Mouse (Mus musculus): ENCODE data around the gene Gm49321. TPM values are rescaled to one million over a fixed set of nuclear protein-coding genes. Genes with fewer than 3 reads are reported as not detected.

The Gm49321 gene
- 20.2 and 26.7 TPM in 2 replicates for polyA plus RNA-seq (2015; fragmentation: Nextera tagmentation; extraction: Ambion mirVana)

DNA sequence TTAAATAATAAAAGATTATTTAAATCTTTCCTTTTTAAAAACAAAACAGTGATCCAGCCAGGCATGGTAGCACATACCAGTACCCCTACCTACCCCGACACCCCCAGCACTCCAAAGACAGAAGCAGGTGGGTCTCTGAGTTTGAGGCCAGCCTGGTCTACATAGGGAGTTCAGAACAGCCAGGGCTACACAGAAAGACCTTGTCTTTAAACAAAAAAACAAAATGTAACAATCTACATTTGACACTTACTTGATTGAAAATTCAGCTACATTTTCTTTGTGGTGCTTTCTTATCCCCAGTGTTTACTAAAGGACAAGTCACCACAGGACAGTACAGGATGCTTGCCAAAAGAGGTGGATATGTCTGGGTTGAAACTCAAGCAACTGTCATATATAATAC is at the start of gene Gm49321:
Gene Gm49321 (plus strand): TSS at position 301 of the 400 bp plus-strand sequence.
- 89% methylated on average over 1 of the region's 1 CpGs for WGBS
- Histone ChIP-seq H3K4me1 (replicated peaks) (no peaks in the 10 kb centered on the region), H3K4me2 (replicated peaks) (no peak within 1 kb of the TSS), H3K27me3 (no peaks in the 10 kb centered on the region), H3K9me3 (no peaks in the 10 kb centered on the region), H3K9ac (replicated peaks) (no peak within 1 kb of the TSS), H3K4me3 (replicated peaks) (no peak within 1 kb of the TSS), H3K36me3 (peaks cover 76% of the 10 kb centered on the region), H3K27ac (no peak within 1 kb of the TSS)
- no peak for ATAC-seq

DNA sequence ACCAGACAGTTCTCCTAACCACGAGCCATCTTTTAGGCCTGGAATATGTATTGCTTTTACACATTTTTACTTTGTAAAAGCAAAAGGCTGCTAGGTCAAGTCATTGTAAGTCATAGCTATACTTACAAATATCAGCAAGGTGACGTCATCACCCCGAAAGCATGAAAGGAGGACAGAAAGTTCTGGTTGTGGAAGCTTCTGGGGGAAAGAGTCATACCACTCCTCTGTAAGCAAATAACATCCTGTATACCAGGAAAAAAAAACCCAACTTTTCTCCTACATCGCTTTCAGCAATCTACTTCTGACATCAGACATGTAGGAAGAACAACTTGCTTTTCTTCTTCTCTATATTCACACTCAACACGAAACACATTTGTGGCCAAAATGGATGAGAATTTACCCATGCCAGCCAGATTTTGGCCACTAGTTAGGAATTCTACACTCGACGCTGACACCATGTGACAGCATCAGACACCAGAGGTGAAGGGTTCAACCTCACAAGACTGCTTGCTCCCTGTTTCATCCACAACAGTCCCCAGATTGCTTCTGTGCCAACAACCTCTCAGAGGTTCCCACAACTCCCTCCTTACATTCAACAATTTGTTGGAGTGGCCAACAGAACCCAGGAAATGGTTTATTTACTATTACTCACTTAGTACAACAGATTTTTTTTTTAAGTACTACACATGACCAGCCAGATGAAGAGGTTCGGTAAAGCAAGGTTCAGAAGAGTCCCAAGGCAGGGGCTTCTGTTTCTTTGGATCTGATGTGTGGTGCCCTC is 49.3 kb upstream of the Gm49321 start:
- H3K9ac ChIP-seq (replicated peaks): no peak overlapping the region

DNA sequence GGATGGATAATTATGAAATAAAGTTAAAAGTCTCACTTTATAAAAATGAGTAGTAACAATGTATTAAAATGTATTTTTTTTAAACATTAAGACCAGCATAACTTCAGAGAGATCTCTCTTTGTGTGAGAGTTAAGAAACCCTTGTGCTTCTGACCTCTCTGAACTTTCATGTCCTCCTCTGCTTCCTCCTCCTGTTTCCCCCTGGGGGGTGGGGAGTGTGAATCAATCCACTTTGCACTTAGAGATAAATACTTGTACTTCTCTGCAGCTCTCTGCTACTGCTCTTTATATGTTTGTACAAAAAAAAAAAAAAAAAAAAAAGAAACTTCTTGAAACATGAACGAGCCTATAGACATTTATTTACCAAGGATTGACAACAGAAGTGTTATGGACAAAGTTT is 47.9 kb upstream of the Gm49321 start:
- Histone ChIP-seq H3K9ac (replicated peaks) (no peak overlapping the region), H3K4me1 (replicated peaks) (peaks cover 5% of the 10 kb centered on the region), H3K4me2 (replicated peaks) (no peak overlapping the region), H3K9me3 (no peaks in the 10 kb centered on the region), H3K4me3 (replicated peaks) (no peak overlapping the region), H3K36me3 (no peaks in the 10 kb centered on the region), H3K27ac (no peak overlapping the region), H3K27me3 (no peaks in the 10 kb centered on the region)
- no peak for ATAC-seq
- WGBS: 81% methylated on average over 1 of the region's 1 CpGs

More for the DNA sequence above, 49.3 kb upstream of the Gm49321 start:
- Histone ChIP-seq H3K9me3 (no peaks in the 10 kb centered on the region), H3K27me3 (no peaks in the 10 kb centered on the region), H3K36me3 (no peaks in the 10 kb centered on the region), H3K4me2 (replicated peaks) (no peak overlapping the region), H3K27ac (no peak overlapping the region), H3K4me1 (replicated peaks) (peaks cover 5% of the 10 kb centered on the region), H3K4me3 (replicated peaks) (no peak overlapping the region)
- WGBS: 92% methylated on average over 8 of the region's 8 CpGs
- ATAC-seq: no peak

DNA sequence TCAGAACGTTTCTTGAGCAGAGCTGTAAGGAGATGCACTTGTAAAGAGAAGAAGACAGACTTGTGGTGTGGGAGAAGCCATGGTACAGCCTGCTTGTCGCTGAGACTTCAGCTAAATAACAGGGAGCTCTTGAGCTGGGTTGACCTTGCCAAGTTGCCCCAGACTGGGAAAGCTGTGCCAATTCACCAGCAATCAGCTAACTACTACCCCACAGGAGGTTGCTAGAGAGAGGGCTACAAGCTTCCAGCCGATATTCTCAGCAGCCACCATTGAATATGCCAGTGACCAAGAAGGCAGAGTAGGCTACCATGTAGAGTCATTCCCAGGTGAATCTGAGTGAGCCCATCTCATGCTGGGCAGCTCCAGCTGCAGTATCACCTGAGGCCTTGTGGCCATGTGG is 47.4 kb upstream of the Gm49321 start:
- Histone ChIP-seq H3K9me3 (no peaks in the 10 kb centered on the region), H3K27ac (no peak overlapping the region), H3K9ac (replicated peaks) (no peak overlapping the region), H3K36me3 (no peaks in the 10 kb centered on the region), H3K4me2 (replicated peaks) (no peak overlapping the region), H3K4me3 (replicated peaks) (no peak overlapping the region), H3K27me3 (no peaks in the 10 kb centered on the region), H3K4me1 (replicated peaks) (peaks cover 5% of the 10 kb centered on the region)
- 81% methylated on average over 3 of the region's 3 CpGs for WGBS
- no peak for ATAC-seq

DNA sequence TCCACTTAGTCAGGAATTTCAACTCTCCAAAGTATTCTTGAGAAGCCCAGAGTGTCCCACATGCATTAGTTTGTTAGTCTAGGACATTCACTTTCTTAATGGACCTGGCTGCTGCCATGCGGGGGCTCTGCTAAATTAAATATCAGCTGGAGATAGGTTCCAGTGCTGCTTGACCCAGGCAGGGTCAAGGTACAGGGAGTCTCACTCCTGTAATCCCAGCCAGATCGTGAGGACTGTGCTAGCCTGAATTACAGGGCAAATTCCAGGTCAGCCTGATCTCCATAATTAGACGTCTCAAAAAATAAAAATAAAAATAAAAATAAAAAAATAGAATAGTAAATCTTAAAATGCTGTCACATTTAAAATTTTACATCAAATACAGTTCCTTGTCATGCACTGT is 44.8 kb upstream of the Gm49321 start:
- no peaks in the 10 kb centered on the region for H3K27me3 ChIP-seq
- peaks cover 5% of the 10 kb centered on the region for H3K4me1 ChIP-seq (replicated peaks)
- WGBS: 63% methylated on average over 3 of the region's 3 CpGs
- no peaks in the 10 kb centered on the region for H3K36me3 ChIP-seq
- no peak overlapping the region for H3K9ac ChIP-seq (replicated peaks)
- no peak overlapping the region for H3K4me2 ChIP-seq (replicated peaks)
- no peaks in the 10 kb centered on the region for H3K9me3 ChIP-seq
- no peak for ATAC-seq
- H3K4me3 ChIP-seq (replicated peaks): no peak overlapping the region
- no peak overlapping the region for H3K27ac ChIP-seq

DNA sequence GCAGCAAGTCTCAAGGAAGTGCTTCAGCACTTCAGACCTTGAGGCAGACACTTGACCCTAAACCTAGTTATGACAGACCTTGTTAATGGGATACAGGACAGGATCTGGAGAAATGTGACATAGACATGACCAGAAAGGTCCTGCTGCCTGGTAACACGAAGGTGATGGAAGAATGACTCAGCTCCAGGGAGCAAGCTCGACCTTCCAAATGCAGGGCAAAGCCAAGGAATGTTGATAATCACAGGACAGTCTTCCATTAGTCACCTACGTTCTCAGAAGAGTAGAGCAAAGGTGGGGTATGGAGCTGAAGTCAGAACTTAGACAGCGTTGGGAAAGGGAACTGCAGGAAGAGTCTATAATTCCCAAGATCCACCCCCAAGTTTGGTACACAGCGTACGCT is 42.6 kb upstream of the Gm49321 start:
- no peak overlapping the region for H3K4me3 ChIP-seq (replicated peaks)
- no peaks in the 10 kb centered on the region for H3K9me3 ChIP-seq
- 82% methylated on average over 6 of the region's 6 CpGs for WGBS
- H3K9ac ChIP-seq (replicated peaks): no peak overlapping the region
- no peaks in the 10 kb centered on the region for H3K36me3 ChIP-seq
- H3K27me3 ChIP-seq: no peaks in the 10 kb centered on the region
- no peak overlapping the region for H3K27ac ChIP-seq
- H3K4me2 ChIP-seq (replicated peaks): no peak overlapping the region
- H3K4me1 ChIP-seq (replicated peaks): peaks cover 5% of the 10 kb centered on the region
- ATAC-seq: no peak

DNA sequence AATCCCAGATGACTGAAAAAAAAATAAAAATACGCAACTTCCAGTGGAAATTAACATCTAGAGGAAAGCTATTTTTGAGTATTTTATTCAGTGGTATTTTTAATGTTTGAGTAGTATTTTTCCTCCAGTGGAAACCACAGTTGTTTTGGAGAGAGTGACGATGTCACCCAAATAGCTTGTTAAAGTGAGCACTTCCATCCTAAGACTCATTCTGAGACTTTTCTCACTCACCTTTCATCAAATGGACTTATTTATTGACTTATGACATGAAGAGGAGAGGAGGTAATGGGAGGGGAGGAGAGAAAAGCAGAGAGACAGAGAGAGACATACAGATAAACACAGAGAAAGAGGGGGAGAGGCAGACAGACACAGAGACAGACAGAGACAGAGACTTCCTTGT is 41.8 kb upstream of the Gm49321 start:
- 94% methylated on average over 2 of the region's 2 CpGs for WGBS
- Histone ChIP-seq H3K27me3 (no peaks in the 10 kb centered on the region), H3K36me3 (no peaks in the 10 kb centered on the region), H3K4me3 (replicated peaks) (no peak overlapping the region), H3K9ac (replicated peaks) (no peak overlapping the region), H3K9me3 (no peaks in the 10 kb centered on the region), H3K4me1 (replicated peaks) (peaks cover 5% of the 10 kb centered on the region), H3K27ac (no peak overlapping the region), H3K4me2 (replicated peaks) (no peak overlapping the region)
- ATAC-seq: no peak

DNA sequence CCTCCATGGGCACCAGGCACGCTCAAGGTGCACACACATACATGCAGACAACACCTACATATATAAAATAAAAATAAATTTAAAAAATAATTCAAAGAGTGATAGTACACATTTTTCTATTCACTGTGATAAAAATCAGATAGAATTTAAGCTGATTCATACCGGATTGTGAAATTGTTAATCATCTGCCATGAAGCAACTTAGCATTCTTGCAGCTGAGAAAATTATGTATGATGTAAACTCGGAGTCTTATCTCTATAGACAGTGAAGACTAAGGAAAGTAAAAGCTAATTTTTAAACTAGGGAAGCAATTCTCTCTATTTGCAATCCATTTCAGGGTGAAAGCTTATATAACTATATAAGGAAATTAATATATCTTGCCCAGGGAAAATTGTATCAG is 41.0 kb upstream of the Gm49321 start:
- H3K27me3 ChIP-seq: no peaks in the 10 kb centered on the region

DNA sequence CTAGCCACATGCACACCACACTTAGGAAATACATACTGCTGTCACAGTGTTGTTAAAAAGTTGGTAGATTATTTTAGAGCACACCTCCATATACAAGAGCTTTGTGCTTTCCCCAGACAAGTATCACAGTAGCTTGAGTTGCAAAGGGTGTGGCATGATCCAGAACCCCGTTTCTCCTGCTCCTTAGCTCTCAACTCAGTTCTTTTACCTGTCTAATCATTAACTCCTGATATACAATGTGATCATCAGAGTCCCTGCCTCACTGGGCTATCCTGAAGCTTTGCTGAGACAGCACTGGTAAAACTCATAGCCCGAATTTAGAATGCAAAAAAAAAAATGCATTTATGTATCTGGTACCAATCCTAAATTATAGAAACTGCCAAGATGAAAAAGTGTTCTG is 39.2 kb upstream of the Gm49321 start:
- H3K9ac ChIP-seq (replicated peaks): no peak overlapping the region
- 80% methylated on average over 2 of the region's 2 CpGs for WGBS
- H3K4me2 ChIP-seq (replicated peaks): no peak overlapping the region
- ATAC-seq: no peak
- H3K27me3 ChIP-seq: no peaks in the 10 kb centered on the region
- H3K4me3 ChIP-seq (replicated peaks): no peak overlapping the region
- no peaks in the 10 kb centered on the region for H3K4me1 ChIP-seq (replicated peaks)
- no peaks in the 10 kb centered on the region for H3K36me3 ChIP-seq
- H3K9me3 ChIP-seq: no peaks in the 10 kb centered on the region
- no peak overlapping the region for H3K27ac ChIP-seq

More for the DNA sequence above, 41.0 kb upstream of the Gm49321 start:
- no peak overlapping the region for H3K27ac ChIP-seq
- no peak overlapping the region for H3K4me3 ChIP-seq (replicated peaks)
- no peaks in the 10 kb centered on the region for H3K36me3 ChIP-seq
- no peak overlapping the region for H3K4me2 ChIP-seq (replicated peaks)
- WGBS: 83% methylated on average over 3 of the region's 3 CpGs
- H3K9me3 ChIP-seq: no peaks in the 10 kb centered on the region
- no peak for ATAC-seq
- H3K9ac ChIP-seq (replicated peaks): no peak overlapping the region
- H3K4me1 ChIP-seq (replicated peaks): peaks cover 5% of the 10 kb centered on the region

DNA sequence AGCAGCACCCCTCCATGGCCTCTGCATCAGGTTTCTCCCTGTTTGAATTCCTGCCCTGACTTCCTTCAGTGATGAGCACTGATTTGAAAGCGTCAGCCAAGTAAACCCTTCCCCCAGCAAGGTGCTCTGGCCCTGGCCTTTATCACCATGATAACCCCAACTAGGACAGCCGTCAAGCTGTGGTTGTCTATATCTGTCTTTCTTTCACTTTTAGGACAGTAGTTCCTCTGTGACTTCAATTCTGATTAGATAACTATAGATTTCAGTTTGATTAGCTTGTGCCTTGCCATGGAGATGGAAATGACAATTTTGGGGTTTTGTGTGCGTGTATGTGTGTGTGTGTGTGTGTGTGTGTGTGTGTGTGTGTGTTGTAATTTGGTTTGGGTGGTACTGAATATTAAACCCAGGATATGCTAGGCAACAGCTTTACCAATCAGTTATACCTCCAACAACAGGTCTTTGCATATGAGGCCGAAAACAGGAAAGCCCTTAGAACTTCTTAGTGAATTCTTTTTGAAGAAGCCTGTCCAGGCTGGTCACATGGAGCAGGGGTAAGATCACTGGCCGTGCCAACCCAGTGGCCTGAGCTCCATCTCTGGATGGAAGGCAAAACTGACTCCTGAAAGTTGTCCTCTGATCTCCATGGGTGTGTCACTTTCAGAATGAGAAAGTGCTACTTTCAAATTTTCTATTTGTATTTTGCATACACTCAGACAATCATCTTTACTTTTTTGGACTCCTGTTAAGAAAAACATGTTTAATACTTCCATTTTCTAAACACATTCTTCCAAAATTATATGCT is 33.1 kb upstream of the Gm49321 start:
- no peaks in the 10 kb centered on the region for H3K9me3 ChIP-seq
- WGBS: 86% methylated on average over 5 of the region's 5 CpGs
- H3K4me1 ChIP-seq (replicated peaks): peaks cover 6% of the 10 kb centered on the region
- no peaks in the 10 kb centered on the region for H3K27me3 ChIP-seq
- H3K36me3 ChIP-seq: no peaks in the 10 kb centered on the region
- H3K27ac ChIP-seq: no peak overlapping the region
- H3K4me2 ChIP-seq (replicated peaks): no peak overlapping the region
- no peak for ATAC-seq
- H3K4me3 ChIP-seq (replicated peaks): no peak overlapping the region
- no peak overlapping the region for H3K9ac ChIP-seq (replicated peaks)

DNA sequence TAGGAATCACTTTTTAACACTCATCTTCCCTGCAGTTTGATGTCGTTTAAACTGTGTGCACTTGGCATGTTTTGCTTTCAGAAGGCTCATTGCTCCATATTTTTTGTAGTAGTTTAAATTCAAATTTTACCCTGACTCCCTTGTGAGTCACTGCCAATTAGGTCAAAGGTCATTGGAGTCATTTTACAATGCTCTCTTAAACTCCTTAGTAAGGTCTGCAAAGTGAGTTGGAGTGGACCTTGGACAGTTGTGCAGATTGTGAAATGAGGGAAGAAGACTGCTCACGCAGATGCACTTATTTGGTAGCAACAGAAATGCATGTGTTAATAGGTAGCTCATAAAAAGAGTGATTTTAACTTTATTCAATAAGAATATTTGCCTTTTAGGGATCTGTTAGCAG is 32.4 kb upstream of the Gm49321 start:
- H3K4me3 ChIP-seq (replicated peaks): no peak overlapping the region
- H3K4me2 ChIP-seq (replicated peaks): no peak overlapping the region
- no peaks in the 10 kb centered on the region for H3K27me3 ChIP-seq
- no peaks in the 10 kb centered on the region for H3K36me3 ChIP-seq
- ATAC-seq: no peak
- H3K27ac ChIP-seq: no peak overlapping the region
- H3K4me1 ChIP-seq (replicated peaks): peaks cover 13% of the 10 kb centered on the region
- 72% methylated on average over 2 of the region's 2 CpGs for WGBS
- H3K9me3 ChIP-seq: no peaks in the 10 kb centered on the region
- no peak overlapping the region for H3K9ac ChIP-seq (replicated peaks)

DNA sequence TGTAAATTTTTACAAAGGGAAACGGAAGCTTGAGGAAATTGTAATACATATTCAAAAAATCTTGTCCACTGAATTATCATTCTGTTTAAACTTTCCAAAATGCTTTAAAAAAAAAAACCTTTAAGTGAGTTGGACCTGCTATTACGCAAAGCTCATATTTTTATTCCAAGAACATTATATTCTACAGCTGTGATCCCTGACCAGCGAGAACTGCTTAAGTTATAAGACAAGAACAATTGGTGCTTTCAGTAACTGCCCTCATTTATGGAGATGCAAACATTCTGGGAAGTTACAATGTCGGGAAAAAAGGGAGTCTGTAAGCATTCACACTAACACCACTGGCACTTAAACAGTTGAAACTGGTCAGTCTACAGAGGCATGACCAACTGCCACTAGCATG is 31.9 kb upstream of the Gm49321 start:
- Histone ChIP-seq H3K9me3 (no peaks in the 10 kb centered on the region), H3K27ac (no peak overlapping the region), H3K4me3 (replicated peaks) (no peak overlapping the region), H3K27me3 (no peaks in the 10 kb centered on the region), H3K9ac (replicated peaks) (no peak overlapping the region), H3K36me3 (no peaks in the 10 kb centered on the region), H3K4me2 (replicated peaks) (no peak overlapping the region), H3K4me1 (replicated peaks) (peaks cover 18% of the 10 kb centered on the region)
- no peak for ATAC-seq
- WGBS: 84% methylated on average over 4 of the region's 4 CpGs
